Mouse (Mus musculus) right cerebral cortex, postnatal 14 days (tissue): ENCODE measurements around the gene Srrm2.

Experiments used
- DNase-seq: peaks from one replicate; pipeline ENCODE4 v3.0.0; 2022

The Srrm2 gene

DNA sequence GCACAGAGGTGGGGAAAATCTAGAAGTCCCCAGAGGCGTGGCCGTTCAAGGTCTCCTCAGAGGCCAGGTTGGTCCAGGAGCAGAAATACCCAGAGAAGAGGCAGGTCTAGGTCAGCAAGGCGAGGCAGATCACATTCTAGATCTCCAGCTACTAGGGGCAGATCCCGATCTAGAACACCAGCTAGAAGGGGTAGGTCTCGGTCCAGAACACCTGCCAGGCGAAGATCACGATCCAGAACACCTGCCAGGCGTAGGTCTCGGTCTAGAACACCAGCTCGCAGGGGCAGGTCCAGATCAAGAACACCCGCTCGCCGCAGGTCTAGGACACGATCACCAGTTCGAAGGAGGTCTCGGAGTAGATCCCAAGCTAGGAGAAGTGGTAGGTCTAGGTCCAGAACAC is 25.3 kb downstream of the Srrm2 start:
- no peak for DNase-seq

GRCm38 (mm10) chr17:23818579-23818978 is 28.2 kb downstream of the Srrm2 start:
- DNase-seq = no peak

DNA sequence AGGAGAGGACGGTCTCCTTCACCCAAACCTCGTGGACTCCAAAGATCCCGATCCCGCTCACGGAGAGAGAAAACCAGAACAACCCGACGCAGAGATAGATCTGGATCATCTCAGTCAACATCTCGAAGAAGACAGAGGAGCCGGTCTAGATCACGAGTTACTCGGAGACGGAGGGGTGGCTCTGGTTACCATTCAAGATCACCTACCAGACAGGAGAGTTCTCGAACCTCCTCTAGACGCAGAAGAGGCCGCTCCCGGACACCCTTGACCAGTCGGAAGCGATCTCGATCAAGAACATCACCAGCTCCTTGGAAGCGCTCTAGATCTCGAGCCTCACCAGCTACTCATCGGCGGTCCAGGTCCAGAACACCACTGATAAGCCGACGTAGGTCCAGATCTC is 28.9 kb downstream of the Srrm2 start:
- DNase-seq = no peak

DNA sequence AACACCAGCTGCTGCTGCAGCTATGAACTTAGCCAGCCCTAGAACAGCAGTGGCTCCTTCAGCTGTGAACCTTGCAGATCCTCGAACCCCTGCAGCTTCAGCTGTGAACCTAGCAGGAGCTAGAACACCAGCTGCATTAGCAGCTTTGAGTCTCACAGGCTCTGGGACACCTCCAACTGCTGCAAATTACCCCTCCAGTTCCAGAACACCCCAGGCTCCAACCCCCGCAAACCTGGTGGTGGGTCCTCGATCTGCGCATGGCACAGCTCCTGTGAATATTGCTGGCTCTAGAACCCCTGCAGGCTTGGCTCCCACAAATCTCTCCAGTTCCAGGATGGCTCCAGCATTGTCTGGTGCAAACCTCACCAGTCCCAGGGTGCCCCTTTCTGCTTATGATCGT is 30.4 kb downstream of the Srrm2 start:
- DNase-seq = no peak

GRCm38 (mm10) chr17:23822094-23822493 is 31.8 kb downstream of the Srrm2 start:
- DNase-seq = no peak

DNA sequence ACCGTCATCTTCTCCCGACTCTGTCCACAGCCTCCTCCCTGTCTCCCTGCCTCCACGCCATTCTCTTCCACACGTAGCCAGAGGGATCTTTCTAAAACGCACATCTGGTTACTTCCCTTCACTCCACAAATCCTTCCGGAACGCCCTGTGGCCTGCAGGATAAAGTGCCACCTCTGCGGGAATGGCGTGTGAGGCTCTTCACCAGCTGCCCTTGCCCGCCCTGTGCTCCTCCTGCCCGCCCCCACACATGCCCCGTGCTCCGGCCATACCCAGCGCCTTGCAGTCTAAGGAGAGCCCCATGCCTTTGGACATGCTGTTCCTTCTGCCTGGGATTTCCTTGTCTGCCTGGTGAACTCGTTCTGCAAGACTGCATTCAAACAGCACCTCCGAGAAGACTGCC is 32.7 kb downstream of the Srrm2 start:
- no peak for DNase-seq

GRCm38 (mm10) chr17:23823614-23824013 is 33.3 kb downstream of the Srrm2 start:
- no peak for DNase-seq

- DNase-seq = no peak
Observed at GRCm38 (mm10) chr17:23825591-23825990, 35.3 kb downstream of the Srrm2 start.

- peak; percentile 59 for DNase-seq
Observed at GRCm38 (mm10) chr17:23828271-23829001, 38.1 kb downstream of the Srrm2 start.

DNA sequence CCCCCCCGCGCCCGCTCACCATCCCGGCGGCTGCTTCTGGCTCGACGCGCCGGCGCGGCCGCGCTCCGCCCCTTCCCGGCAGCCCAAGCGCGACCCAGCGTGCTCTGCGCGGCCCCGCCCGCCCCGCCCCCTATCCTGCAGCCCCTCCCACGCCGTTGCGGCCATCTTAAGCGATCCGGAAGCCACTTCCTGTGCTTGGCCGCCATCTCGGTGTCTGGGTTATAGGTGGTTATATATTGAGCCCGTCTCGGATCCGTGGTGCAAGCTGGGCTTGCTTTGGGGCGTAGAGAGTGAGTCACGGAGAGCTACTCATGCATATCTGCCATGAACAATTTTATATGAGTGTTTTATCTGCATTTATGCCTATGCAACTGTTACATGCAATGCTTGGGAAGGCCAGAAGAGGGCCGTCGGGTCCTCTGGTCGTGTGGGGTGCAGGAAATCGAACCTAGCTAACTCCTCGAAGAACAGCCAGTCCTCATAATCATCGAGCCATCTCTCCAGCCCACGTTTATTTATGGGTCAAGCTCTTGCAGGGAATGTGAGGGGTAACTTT is 38.8 kb downstream of the Srrm2 start, which contains the start of gene Elob:
Elob (minus strand) TSS at position 73 of the 556 bp plus-strand sequence.
- DNase-seq = peak; percentile 86

- no peak for DNase-seq
Observed at GRCm38 (mm10) chr17:23831201-23831600, 40.9 kb downstream of the Srrm2 start.

DNA sequence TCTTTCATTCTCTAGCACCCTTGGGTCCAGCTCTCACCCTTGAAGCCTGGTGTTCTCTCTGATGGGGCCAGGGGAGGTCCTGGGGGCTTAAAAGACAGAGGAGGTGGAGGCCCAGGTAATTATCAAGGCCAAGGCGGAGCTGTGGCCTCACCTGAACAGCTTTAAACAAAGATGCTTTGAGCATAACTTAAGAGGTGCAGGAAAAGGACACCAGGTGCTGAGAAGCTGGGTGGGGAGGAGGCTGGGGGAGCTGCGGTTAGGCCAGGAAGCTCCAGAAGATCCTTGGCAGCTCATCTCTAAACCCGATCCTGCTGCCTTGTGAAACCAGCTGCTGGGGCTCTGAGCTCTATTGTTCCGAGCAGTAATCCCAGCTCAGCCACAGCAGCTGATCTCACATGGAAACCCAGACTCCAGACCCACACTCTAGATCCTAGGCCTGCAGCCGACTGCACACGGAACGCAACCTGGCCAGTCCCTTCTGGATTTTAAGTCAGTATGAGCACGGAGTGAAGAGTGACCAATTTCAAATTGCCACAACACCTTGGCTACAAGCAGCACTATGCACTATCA is 45.8 kb downstream of the Srrm2 start, which contains the start of gene Prss33:
Prss33 (minus strand) TSS at position 51 of the 570 bp plus-strand sequence.
- no peak for DNase-seq

DNA sequence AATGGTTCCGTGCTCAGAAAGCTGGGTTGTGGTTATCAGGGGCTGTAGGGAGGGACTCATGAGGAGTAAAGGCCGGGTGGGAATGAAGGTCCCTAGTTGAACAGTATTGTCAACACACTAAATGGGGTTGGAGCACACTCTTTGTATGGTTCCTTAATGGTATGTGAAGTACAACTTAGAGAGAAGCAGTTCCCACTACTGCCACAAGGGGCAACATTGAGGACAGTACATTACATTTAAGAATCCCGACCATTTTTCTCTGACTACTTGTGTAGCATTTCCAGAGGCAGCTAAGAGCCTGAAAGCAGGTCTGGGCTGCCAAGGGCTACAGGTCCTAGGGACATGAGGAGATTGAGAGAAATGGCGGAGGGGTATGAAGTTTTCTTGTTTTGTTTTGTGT is 50.8 kb downstream of the Srrm2 start:
- DNase-seq = peak; percentile 73

DNA sequence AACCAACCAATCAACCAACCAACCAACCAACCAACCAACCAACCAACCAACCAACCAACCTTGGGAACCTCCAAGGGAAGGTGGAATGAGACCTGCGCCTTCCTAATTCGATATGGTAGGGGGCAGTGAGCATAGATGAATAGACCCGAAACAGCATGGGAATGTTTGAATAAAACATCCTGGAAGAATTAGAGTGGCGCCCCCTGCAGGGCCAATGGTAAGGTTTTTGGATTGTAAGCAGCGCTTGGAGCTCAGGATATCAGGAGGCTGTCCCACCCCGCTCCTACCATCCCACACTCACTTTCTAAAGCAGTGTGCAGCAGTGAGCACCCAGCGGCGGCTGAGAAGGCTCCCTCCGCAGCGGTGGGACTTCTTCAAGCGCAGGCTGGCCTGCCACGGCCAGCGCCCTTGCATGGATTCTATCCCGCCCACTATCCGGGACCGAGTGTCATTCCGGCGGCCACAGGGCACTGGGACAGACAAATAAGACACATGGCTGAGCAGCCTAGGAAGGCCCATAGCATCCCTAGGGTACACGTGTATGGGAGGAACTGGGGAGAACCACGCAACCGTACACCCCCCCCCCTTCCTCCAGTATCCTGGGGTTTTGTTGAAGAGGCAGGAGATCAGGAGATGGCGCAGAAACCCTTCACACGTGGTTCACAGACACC is 52.9 kb downstream of the Srrm2 start:
- no peak for DNase-seq

- peak; percentile 53 for DNase-seq
Observed at GRCm38 (mm10) chr17:23843812-23844273, 53.5 kb downstream of the Srrm2 start, which contains the start of the genes Prss32 and Prss41. Gene Prss32, plus strand, starts transcription at chr17:23843855. Gene Prss41, minus strand, starts transcription at chr17:23844172.

- no peak for DNase-seq
Observed at GRCm38 (mm10) chr17:23850028-23850427, 59.7 kb downstream of the Srrm2 start.

GRCm38 (mm10) chr17:23850853-23851749 is 60.8 kb downstream of the Srrm2 start:
- peak; percentile 73 for DNase-seq

DNA sequence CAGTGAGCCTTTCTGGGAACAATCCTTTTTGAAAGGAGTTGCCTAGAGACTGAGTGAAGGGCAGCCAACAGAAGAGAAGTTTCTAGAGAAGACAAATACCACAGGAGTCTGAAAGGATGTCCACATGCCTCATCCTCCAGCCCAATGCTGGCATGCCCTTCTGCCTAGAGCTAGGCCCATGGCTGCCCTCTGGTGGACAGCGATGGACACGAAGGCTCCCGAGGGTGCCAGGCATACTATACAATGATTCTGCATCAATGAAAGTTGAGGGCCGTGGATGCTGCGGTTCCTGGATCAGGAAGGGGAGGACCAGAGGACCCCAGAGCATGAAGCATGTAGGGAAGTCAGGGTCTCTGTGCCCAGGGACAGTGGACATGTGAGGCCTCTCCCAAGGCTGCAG is 63.0 kb downstream of the Srrm2 start:
- peak; percentile 51 for DNase-seq

- DNase-seq = no peak
Observed at GRCm38 (mm10) chr17:23854229-23854765, 64.0 kb downstream of the Srrm2 start.

DNA sequence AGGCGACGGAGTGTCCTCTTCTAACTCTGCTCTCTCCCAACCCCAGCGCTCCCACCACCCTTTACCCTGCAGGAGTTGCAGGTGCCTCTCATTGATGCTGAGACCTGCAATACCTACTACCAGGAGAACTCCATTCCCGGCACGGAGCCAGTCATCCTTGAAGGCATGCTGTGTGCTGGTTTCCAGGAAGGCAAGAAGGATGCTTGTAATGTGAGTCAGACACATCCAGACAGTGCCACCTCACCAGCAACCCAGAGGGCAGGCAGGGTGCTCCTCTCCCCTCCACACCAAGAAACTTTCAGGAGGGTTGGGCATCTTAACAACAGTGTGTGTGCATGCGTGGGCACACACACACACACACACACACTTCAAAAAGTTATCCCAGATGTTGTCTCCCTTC is 66.9 kb downstream of the Srrm2 start:
- no peak for DNase-seq

- no peak for DNase-seq
Observed at GRCm38 (mm10) chr17:23857913-23858312, 67.6 kb downstream of the Srrm2 start.

- no peak for DNase-seq
Observed at GRCm38 (mm10) chr17:23862926-23863325, 72.6 kb downstream of the Srrm2 start.
